Mouse (Mus musculus) limb, embryonic 12.5 days (tissue): Measurements from ENCODE around the gene Wnt1. TPM values are rescaled to one million over a fixed set of nuclear protein-coding genes. Genes with fewer than 3 reads are reported as not detected.

Experiments
- ATAC-seq: fragments of 200-750 bp; cut with Nextera tagmentation; 2 replicates; pipeline ENCODE4 v1.8.0; 2017; ENCODE audit warnings: low read depth, moderate TSS enrichment; ENCODE audit not compliant: insufficient number of reproducible peaks, insufficient read depth, low FRiP score, low TSS enrichment
- H3K27ac ChIP-seq: fragments of 300-500 bp; sonication (generic); 2 replicates; pipeline ENCODE4 v1.5.1; 2016; ENCODE audit warnings: mild to moderate bottlenecking, moderate library complexity
- H3K27me3 ChIP-seq: fragments of 300-500 bp; sonication (generic); 2 replicates; pipeline ENCODE4 v1.6.1; 2016; ENCODE audit warnings: mild to moderate bottlenecking, moderate library complexity
- H3K36me3 ChIP-seq: fragments of 300-500 bp; sonication (generic); 2 replicates; pipeline ENCODE4 v1.6.1; 2016; ENCODE audit warnings: mild to moderate bottlenecking, moderate library complexity
- H3K4me1 ChIP-seq: fragments of 300-500 bp; sonication (generic); replicated peaks from 2 replicates; pipeline ENCODE4 v1.6.1; 2016
- H3K4me2 ChIP-seq: fragments of 300-500 bp; sonication (generic); 2 replicates; pipeline ENCODE4 v1.6.1; 2016; ENCODE audit warnings: mild to moderate bottlenecking, moderate library complexity
- H3K4me3 ChIP-seq: fragments of 300-500 bp; sonication (generic); replicated peaks from 2 replicates; pipeline ENCODE4 v1.5.1; 2016; ENCODE audit warnings: mild to moderate bottlenecking
- H3K9ac ChIP-seq: fragments of 300-500 bp; sonication (generic); replicated peaks from 2 replicates; pipeline ENCODE4 v1.6.1; 2016; ENCODE audit warnings: mild to moderate bottlenecking, moderate library complexity
- H3K9me3 ChIP-seq: fragments of 300-500 bp; sonication (generic); 2 replicates; pipeline ENCODE4 v1.6.1; 2016; ENCODE audit warnings: mild to moderate bottlenecking, moderate library complexity
- WGBS: fragments of 180-500 bp; shearing (Covaris S2); methylation state at CpG from one replicate; pipeline ENCODE4 v1.1.7; 2016; 5-methylcytosine and 5-hydroxymethylcytosine counted together
- polyA plus RNA-seq: library from polyadenylated mRNA; unstranded; fragments of >200 nt; fragmentation: Nextera tagmentation; extraction: Ambion mirVana; gene quantifications from 2 replicates; pipeline ENCODE4 v1.2.1, GENCODE M21; 2016

The Wnt1 gene
- polyA plus RNA-seq, 1 experiment from 2014 or later = not detected

DNA sequence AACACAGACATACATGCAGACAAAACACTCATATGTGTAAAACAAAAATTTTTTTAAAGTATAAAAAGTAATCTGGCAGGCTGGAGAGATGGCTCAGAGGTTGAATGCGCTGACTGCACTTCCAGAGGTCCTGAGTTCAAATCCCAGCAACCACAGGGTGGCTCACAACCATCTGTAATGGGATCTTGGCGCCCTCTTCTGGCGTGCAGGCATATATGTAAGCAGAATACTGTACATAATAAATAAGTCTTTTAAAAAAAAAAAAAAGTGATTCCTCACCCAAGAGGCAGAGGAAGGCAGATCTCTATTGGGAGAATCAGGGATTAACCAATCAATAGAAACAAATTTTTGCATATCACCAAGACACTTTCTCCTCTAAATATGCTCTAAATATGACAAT, 33.8 kb downstream of the Wnt1 start:
- 65% methylated on average over 3 of the region's 3 CpGs for WGBS

DNA sequence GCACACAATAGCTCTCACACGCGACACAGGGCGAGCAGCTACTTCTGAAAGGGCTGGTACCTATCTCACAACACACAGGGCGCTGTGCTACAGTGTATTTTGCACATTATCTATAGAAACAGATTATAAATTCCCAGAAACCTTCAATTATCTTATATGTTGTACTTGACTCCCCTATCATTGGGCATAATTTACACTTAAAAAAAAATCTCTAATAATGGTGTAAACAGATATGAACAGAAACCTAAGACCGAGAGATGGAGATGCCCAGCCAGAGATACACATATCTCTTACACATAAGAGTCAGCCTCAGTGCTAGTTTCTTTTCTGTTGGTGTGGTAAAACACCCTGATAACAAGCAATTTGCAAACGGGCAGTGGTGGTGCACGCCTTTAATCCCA, 38.0 kb downstream of the Wnt1 start:
- Histone ChIP-seq H3K4me1 (peaks cover 9% of the 10 kb centered on the region), H3K36me3 (peaks cover 46% of the 10 kb centered on the region), H3K4me3 (no peak overlapping the region), H3K27me3 (no peaks in the 10 kb centered on the region), H3K9ac (no peak overlapping the region), H3K27ac (no peak overlapping the region), H3K9me3 (no peaks in the 10 kb centered on the region), H3K4me2 (no peak overlapping the region)
- ATAC-seq = no peak
- 89% methylated on average over 7 of the region's 7 CpGs for WGBS

More for the DNA sequence above, 33.8 kb downstream of the Wnt1 start:
- H3K27ac ChIP-seq = no peak overlapping the region
- H3K9ac ChIP-seq = no peak overlapping the region
- no peak overlapping the region for H3K4me3 ChIP-seq
- no peak overlapping the region for H3K4me2 ChIP-seq
- H3K4me1 ChIP-seq = no peaks in the 10 kb centered on the region
- ATAC-seq = no peak
- no peaks in the 10 kb centered on the region for H3K27me3 ChIP-seq
- no peaks in the 10 kb centered on the region for H3K9me3 ChIP-seq
- peaks cover 76% of the 10 kb centered on the region for H3K36me3 ChIP-seq

DNA sequence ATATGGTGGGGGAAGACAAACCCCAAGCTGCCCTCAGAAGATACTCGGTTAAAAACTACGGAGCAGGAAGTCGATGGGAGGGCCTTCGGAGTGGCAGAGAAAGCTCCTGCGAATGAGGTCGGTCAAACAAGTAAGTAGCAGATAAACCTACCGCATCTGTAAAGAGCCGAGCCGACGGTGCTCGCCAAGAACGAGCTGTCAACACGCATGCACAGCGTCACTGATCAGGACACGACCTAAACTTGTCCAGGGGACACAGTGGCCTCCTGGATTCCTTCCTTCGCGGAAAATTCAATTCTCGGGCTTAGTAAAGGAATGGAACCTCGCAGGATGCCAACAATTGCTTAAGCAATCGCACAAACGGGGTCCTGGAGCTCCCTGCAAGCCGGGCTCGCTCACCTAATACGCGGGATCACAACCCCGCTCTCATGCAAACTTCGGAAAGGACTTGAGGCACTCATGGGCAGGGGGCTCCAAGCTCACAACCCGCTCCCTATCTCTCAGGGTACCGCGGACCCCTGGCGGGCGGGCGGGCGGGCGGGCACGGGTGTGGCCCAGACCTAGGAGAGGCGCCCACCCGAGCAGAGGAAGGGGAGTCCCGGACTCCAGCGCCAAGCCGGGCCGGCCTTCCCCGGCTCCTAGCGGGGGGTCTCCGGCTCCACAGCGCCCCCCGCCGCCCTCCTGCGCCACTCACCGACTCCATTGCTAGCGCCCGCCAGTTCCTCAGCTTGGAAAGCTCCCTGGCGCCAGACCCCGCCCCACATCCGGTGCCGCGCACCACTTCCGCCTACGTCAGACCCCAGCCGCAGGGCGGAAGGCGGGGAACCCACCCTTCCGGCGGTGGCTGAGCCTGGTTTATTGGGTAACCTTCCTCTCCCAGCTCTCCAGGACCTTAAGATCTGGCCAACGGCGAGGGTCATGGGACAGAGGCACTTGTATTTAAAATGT, 41.4 kb downstream of the Wnt1 start, which contains the start of gene Prkag1:
Gene Prkag1 (minus strand): TSS at position 786 of the 948 bp plus-strand sequence.
- peaks cover 50% of the 10 kb centered on the region for H3K36me3 ChIP-seq
- peak within 1 kb of the TSS; percentile 75 for H3K9ac ChIP-seq
- peak within 1 kb of the TSS; percentile 63 for H3K4me2 ChIP-seq
- no peaks in the 10 kb centered on the region for H3K9me3 ChIP-seq
- H3K27me3 ChIP-seq = no peaks in the 10 kb centered on the region
- WGBS = under 1% methylated on average over 62 of the region's 66 CpGs
- peaks cover 10% of the 10 kb centered on the region for H3K4me1 ChIP-seq
- H3K27ac ChIP-seq = peak within 1 kb of the TSS; percentile 92
- ATAC-seq = peak; percentile 86
- peak within 1 kb of the TSS; percentile 70 for H3K4me3 ChIP-seq

DNA sequence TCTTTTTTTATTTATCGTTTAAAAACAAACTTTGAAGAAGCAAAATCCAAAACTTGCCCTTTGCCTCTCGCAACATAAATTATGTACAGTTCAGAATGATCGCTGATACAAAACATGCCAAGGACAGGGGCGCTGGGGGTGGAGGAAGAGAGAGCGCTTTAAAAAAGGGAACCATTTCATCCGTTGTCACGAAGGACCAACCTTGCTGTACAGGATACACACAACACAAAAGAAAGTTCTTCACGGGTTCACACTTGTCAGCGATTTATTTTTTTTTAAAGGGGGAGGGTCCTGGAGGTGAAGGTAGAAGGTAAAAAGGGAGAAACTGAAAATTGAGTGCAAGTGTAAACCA, 42.0 kb downstream of the Wnt1 start:
- peak; percentile 21; the same call in 1 of the 2 replicates for ATAC-seq
- Histone ChIP-seq H3K27me3 (no peaks in the 10 kb centered on the region), H3K9me3 (no peaks in the 10 kb centered on the region), H3K4me3 (peak overlapping the region; percentile 70), H3K4me2 (peak overlapping the region; percentile 63), H3K9ac (0 out of 2 replicates have a peak overlapping the region, but pooled peaks have one; percentile 40), H3K4me1 (peaks cover 10% of the 10 kb centered on the region), H3K27ac (peak overlapping the region; percentile 92), H3K36me3 (peaks cover 56% of the 10 kb centered on the region)
- WGBS = 13% methylated on average over 9 of the region's 9 CpGs

DNA sequence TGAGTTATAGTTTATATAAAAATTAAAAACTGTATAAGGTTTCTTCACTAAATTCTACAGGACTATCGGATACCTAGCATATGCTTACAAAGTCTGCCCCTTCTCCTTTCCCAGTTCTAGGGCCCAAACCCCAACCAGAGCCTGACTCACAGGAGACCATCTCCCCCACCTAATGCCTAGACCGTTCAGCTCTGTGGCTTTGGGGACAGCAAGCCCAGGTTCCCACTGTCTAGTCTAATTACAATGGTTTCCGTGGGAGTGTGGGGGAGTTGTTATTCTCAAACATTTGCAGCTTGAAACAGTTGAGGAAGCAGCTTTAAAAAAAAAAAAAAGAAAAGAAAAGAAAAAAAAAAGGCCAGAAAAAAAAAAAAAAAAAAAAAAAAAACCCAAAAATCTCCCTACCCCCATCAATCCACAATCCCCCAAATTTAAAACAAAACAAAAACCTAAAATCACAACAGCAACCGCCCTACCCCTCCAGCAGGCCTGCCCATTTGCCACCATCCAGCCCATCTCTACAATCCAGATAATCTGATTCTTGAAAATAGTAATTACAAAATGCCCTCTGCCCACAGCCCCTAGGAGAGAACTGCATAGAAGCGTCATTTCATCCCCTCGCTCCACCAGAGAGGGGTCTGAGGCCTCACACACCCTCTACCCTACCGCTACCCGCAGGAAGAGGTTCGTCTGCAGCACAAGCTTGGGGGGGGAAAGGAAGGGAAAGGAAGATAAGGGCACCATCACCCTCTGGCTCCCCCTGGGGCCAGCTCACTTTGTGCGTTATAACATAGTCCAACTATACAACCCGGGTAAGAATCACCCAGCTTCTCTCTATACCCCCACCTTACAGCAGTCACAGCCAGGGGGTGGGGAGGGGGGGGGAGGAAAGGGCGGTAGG, 42.8 kb downstream of the Wnt1 start:
- 0 out of 2 replicates have a peak overlapping the region, but pooled peaks have one; percentile 70 for H3K4me3 ChIP-seq
- WGBS = 62% methylated on average over 12 of the region's 12 CpGs

DNA sequence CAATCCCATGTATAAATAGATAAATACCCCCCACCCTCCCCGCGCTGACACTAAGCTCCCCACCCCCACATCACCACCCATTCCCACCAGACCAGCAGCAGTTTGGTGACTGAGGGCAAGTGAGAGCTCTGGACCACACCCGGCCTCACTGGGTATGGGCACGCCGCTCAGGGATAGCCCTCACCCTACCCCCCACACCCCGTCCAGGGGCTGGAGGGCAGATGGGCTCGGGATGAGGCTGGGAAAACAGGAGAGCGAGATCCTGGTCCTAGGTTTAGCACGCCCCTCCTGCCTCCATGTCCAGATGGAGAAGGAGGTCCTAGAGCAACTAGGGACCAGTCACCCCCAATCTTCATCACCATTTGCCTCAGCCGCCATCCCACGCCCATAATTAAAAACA, 43.6 kb downstream of the Wnt1 start:
- Histone ChIP-seq H3K27ac (no peak overlapping the region), H3K4me2 (no peak overlapping the region), H3K4me1 (peaks cover 10% of the 10 kb centered on the region), H3K9ac (no peak overlapping the region), H3K27me3 (no peaks in the 10 kb centered on the region), H3K36me3 (peaks cover 58% of the 10 kb centered on the region), H3K4me3 (no peak overlapping the region), H3K9me3 (no peaks in the 10 kb centered on the region)
- no peak for ATAC-seq
- 86% methylated on average over 11 of the region's 11 CpGs for WGBS

More for the DNA sequence above, 42.8 kb downstream of the Wnt1 start:
- peaks cover 58% of the 10 kb centered on the region for H3K36me3 ChIP-seq
- H3K27ac ChIP-seq = peak overlapping the region; percentile 92
- H3K27me3 ChIP-seq = no peaks in the 10 kb centered on the region
- no peaks in the 10 kb centered on the region for H3K9me3 ChIP-seq
- peak overlapping the region; percentile 63 for H3K4me2 ChIP-seq
- H3K9ac ChIP-seq = no peak overlapping the region
- H3K4me1 ChIP-seq = peaks cover 10% of the 10 kb centered on the region
- ATAC-seq = no peak

DNA sequence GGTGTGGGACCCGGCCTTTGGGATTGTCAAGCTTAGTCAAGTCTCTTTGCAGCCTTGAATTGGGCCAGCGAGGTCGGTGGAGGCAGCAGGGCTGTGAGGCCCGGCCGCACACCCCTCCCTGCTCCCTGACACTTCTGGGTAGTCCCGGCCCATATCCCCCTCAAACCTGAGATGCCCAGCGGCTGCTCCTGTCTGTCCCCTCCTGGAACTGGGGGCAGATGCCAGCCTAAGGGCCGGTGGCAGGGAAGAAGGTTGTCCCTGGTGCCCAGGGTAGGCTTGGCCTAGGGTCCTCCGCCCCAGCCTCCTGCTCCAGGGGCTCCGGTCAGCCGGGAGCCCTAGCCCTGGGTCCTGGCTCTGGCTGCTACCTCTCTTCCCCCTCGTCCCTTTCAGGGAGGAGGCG, 44.4 kb downstream of the Wnt1 start:
- Histone ChIP-seq H3K36me3 (peaks cover 65% of the 10 kb centered on the region), H3K4me2 (no peak overlapping the region), H3K27ac (no peak overlapping the region), H3K4me1 (peaks cover 10% of the 10 kb centered on the region), H3K9ac (no peak overlapping the region), H3K9me3 (no peaks in the 10 kb centered on the region), H3K4me3 (no peak overlapping the region), H3K27me3 (no peaks in the 10 kb centered on the region)
- no peak for ATAC-seq
- 87% methylated on average over 13 of the region's 13 CpGs for whole genome bisulfite sequencing

DNA sequence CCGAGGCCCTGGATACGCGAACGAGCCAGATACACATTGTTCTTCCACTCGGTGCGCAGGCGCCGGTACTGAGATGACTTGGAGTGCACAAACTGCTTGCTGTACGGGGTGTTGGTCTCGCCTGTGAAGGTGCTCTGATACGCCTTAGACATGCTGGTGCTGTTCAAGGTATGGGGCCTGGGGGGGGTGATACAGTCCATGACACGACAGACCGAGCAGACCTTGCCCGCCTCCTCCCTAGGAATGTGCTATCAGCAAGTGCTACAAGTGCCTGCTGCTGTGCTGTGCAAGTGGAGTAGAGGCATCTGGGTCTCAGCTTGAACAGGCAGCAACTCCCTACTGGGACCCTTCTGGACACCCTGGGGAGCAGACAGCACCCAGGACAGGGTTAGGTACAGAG, 45.6 kb downstream of the Wnt1 start:
- 94% methylated on average over 14 of the region's 14 CpGs for WGBS
- Histone ChIP-seq H3K27me3 (no peaks in the 10 kb centered on the region), H3K9me3 (no peaks in the 10 kb centered on the region), H3K9ac (no peak overlapping the region), H3K4me1 (0 out of 2 replicates have a peak, but pooled peaks cover 3% of the 10 kb centered on the region), H3K4me3 (no peak overlapping the region), H3K27ac (no peak overlapping the region), H3K4me2 (no peak overlapping the region), H3K36me3 (peaks cover 78% of the 10 kb centered on the region)
- no peak for ATAC-seq

DNA sequence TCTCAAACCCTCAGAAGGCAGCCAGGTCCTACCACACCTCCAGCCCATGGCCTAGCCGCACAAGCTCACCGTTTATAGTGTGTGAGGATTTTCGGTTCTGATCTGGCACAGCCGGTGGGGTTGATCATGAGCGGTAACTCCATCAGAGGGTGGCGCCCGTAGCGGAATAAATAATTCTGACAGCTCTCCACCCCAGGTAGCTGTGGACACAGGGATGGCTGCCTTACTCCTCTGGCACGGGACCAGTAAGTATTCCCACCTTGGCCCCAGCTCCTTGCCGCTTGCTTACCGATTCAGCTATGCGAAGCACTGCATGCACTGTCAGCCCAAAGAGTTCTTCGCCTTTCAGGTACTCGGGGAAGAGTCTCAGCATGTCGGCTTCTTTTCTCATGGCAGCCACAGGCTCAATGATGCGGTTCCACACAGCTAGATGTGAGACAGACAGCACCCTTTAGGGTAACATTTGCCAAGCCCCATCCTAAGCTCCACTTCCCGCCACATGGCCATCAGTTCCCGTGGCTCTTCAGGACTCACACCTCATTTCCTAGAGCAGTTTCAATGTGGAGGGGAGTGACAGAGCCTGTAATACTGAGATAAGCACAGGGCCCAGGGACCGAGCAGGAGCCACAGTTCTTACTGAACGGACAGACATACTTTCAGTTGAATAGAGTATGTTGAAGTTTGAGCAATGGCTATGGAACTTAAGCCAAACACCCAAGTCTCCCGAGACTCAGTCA, 47.5 kb downstream of the Wnt1 start:
- no peak overlapping the region for H3K4me2 ChIP-seq

DNA sequence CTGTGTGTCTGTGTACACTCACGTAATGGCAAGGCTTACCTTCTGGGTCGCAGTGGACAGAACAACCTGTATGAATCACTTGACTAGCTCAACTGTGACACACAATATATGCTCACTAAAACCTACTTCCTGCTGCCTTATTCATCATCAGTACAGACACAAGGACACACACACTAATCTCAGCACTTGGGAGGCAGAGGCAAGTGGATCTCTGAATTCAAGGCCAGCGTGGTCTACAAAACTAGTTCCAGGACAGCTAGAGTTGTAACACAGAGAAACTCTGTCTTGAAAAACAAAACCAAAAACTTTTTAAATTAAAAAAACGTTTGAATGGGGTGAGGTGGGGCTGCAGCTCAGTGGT, 48.1 kb downstream of the Wnt1 start:
- Histone ChIP-seq H3K36me3 (peaks cover 100% of the 10 kb centered on the region), H3K27ac (no peak overlapping the region), H3K9me3 (no peaks in the 10 kb centered on the region), H3K4me2 (no peak overlapping the region), H3K4me1 (0 out of 2 replicates have a peak, but pooled peaks cover under 1% of the 10 kb centered on the region), H3K27me3 (no peaks in the 10 kb centered on the region), H3K9ac (no peak overlapping the region), H3K4me3 (no peak overlapping the region)
- ATAC-seq = no peak
- WGBS = 75% methylated on average over 4 of the region's 4 CpGs

More for the DNA sequence above, 47.5 kb downstream of the Wnt1 start:
- Histone ChIP-seq H3K4me1 (0 out of 2 replicates have a peak, but pooled peaks cover 3% of the 10 kb centered on the region), H3K27ac (no peak overlapping the region), H3K36me3 (peaks cover 97% of the 10 kb centered on the region), H3K9me3 (no peaks in the 10 kb centered on the region), H3K27me3 (no peaks in the 10 kb centered on the region), H3K4me3 (no peak overlapping the region), H3K9ac (no peak overlapping the region)
- WGBS = 93% methylated on average over 21 of the region's 21 CpGs
- ATAC-seq = no peak
